Mouse (Mus musculus) hindbrain, embryonic 16.5 days (tissue): ENCODE results near the gene 2310022B05Rik. TPM values are rescaled to one million over a fixed set of nuclear protein-coding genes. Genes with fewer than 3 reads are reported as not detected.
A peak's percentile ranks its signal among the peaks of the same experiment; 100 is the strongest.

Experiments used
- ATAC-seq: fragments of 200-750 bp; cut with Nextera tagmentation; 2 replicates; pipeline ENCODE4 v1.8.0; 2017; ENCODE audit warnings: moderate TSS enrichment, moderate library complexity
- H3K27ac ChIP-seq: fragments of 300-500 bp; sonication (generic); 2 replicates; pipeline ENCODE4 v1.5.1; 2014; ENCODE audit warnings: low read depth, mild to moderate bottlenecking, control low read depth, low read length, moderate library complexity
- H3K27me3 ChIP-seq: fragments of 300-500 bp; sonication (generic); replicated peaks from 2 replicates; pipeline ENCODE4 v1.6.1; 2014; ENCODE audit warnings: low read length; ENCODE audit not compliant: control insufficient read depth, insufficient read depth
- H3K36me3 ChIP-seq: fragments of 300-500 bp; sonication (generic); 2 replicates; pipeline ENCODE4 v1.6.1; 2014; ENCODE audit warnings: mild to moderate bottlenecking, low read length, moderate library complexity, mixed read lengths; ENCODE audit not compliant: control insufficient read depth, insufficient read depth
- H3K4me1 ChIP-seq: fragments of 300-500 bp; sonication (generic); 2 replicates; pipeline ENCODE4 v1.6.1; 2014; ENCODE audit warnings: low read depth, low read length; ENCODE audit not compliant: control insufficient read depth, insufficient read depth
- H3K4me2 ChIP-seq: fragments of 300-500 bp; sonication (generic); 2 replicates; pipeline ENCODE4 v1.6.1; 2014; ENCODE audit warnings: mild to moderate bottlenecking, low read length, control low read depth, moderate library complexity
- H3K4me3 ChIP-seq: fragments of 300-500 bp; sonication (generic); 2 replicates; pipeline ENCODE4 v1.5.1; 2014; ENCODE audit warnings: mild to moderate bottlenecking, low read length, control low read depth, moderate library complexity
- H3K9ac ChIP-seq: fragments of 300-500 bp; sonication (generic); 2 replicates; pipeline ENCODE4 v1.6.1; 2014; ENCODE audit warnings: low read depth, mild to moderate bottlenecking, control low read depth, low read length, moderate library complexity
- H3K9me3 ChIP-seq: fragments of 300-500 bp; sonication (generic); 2 replicates; pipeline ENCODE4 v1.6.1; 2014; ENCODE audit warnings: mild to moderate bottlenecking, low read length, moderate library complexity; ENCODE audit not compliant: control insufficient read depth
- WGBS: fragments of 180-500 bp; shearing (Covaris S2); extraction: QIAGEN DNeasy Blood & Tissue Kit; methylation state at CpG from one replicate; pipeline ENCODE4 v1.1.7; 2014; 5-methylcytosine and 5-hydroxymethylcytosine counted together
- polyA plus RNA-seq: library from polyadenylated mRNA; unstranded; fragments of >200 nt; fragmentation: Nextera tagmentation; extraction: Ambion mirVana; gene quantifications from 2 replicates; pipeline ENCODE4 v1.2.1, GENCODE M21; 2015

2310022B05Rik gene
- polyA plus RNA-seq, 1 experiment from 2014 or later: 17.0 TPM

DNA sequence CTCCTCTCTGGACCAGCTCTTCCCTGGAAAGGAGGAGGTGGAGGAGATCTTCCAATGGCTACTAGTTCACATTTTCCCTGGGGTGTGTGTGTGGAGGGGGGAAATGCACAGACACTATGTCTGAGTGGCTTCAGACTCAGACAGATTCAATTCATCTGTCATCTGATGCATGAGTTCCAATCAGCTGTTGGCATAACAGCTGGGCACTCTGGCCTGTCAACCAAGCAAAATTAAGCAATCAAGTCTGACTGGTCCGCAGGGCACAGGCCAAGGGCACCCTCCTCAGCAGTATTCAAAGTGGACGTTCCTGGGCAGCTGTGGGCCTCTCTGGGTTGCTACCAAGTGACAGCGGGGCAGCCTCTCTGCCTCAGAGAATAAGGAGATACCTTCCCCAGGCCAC is 5.6 kb upstream of the 2310022B05Rik start:
- Histone ChIP-seq H3K36me3 (no peaks in the 10 kb centered on the region), H3K4me2 (no peak overlapping the region), H3K27me3 (no peaks in the 10 kb centered on the region), H3K4me3 (no peak overlapping the region), H3K27ac (no peak overlapping the region), H3K4me1 (peaks cover under 1% of the 10 kb centered on the region; the same call in 1 of the 2 replicates), H3K9me3 (no peaks in the 10 kb centered on the region), H3K9ac (no peak overlapping the region)
- peak; percentile 29; the same call in 1 of the 2 replicates for ATAC-seq
- WGBS: 66% methylated on average over 3 of the region's 3 CpGs

DNA sequence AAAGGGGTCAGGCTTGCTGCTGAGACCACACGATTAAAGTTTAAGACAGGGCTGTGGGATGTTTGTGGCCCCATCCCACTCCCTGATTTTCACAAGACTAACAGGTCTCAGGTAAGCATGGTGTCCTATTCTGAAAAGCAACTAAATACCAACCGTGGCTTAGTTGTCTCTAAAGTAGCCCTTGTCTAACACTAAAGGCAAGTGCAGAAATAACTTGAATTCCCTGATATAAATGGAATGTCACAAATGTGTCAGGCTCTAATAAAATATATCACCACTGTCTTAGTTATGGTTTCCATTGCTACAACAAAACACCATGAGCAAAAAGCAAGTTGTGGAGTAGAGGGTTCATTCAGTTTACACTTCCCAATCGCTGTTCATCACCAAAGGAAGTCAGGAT is 1.2 kb upstream of the 2310022B05Rik start:
- H3K27me3 ChIP-seq: no peaks in the 10 kb centered on the region
- no peak overlapping the region for H3K4me2 ChIP-seq
- no peaks in the 10 kb centered on the region for H3K9me3 ChIP-seq
- no peak overlapping the region for H3K9ac ChIP-seq
- H3K27ac ChIP-seq: 0 out of 2 replicates have a peak overlapping the region, but pooled peaks have one; percentile 6
- no peak overlapping the region for H3K4me3 ChIP-seq
- 81% methylated on average over 3 of the region's 3 CpGs for WGBS
- H3K36me3 ChIP-seq: no peaks in the 10 kb centered on the region
- no peak for ATAC-seq
- H3K4me1 ChIP-seq: peaks cover 34% of the 10 kb centered on the region

DNA sequence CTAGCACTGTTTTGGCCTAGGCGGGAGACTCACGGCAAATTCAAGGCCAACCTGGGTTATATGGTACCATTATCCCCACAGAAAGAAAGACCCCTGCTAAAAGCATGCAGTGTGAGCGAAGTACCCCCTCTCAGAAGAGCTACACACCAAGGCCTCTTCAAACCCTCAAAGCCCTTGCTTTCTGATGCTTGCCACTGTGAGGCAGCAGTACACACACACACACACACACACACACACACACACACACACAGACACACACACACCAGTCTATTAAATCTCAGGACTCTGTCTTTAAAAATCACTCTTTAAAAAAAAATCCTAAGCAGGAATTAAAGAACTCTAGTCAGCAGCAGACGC is 683 bp upstream of the 2310022B05Rik start:
- H3K9me3 ChIP-seq: no peaks in the 10 kb centered on the region
- H3K9ac ChIP-seq: peak overlapping the region; percentile 93
- H3K4me2 ChIP-seq: peak overlapping the region; percentile 90
- no peaks in the 10 kb centered on the region for H3K27me3 ChIP-seq
- H3K4me3 ChIP-seq: peak overlapping the region; percentile 96
- H3K27ac ChIP-seq: peak overlapping the region; percentile 92
- ATAC-seq: no peak; the same call in 1 of the 2 replicates
- H3K4me1 ChIP-seq: peaks cover 35% of the 10 kb centered on the region
- 42% methylated on average over 4 of the region's 4 CpGs for WGBS
- H3K36me3 ChIP-seq: no peaks in the 10 kb centered on the region

DNA sequence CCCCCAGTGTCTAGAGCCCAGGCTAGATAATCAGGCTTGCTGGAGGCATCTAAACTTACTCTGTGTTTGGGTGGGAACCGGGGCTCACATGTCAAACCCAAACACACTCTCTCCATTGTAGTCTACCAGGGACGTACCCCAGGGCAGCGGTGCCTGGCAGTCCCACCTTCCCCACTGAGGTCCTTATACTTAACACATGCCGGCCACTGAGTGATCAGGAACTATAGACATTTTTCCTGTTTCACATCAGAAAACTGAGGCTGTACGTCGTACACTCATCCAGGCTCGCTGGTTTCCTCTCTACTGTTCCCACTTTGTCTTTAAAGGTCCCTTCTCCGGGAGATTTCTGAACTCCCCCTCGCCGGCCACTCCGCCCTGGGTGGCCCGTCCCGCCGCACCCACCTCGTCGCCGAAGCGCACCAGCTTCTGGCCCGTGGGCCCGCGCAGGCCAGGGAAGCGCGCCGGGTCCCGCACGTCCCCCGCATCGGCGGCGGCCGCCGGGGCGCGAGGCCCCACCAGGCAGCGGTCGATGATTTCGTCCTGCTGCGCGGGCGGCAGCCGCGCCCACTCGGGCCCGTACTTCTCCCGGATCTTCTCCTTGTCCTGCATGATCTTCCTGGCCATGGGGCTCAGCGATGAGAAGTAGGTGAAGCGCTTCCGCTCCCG is 590 bp downstream of the 2310022B05Rik start:
- H3K27me3 ChIP-seq: no peaks in the 10 kb centered on the region
- H3K9ac ChIP-seq: peak overlapping the region; percentile 93
- H3K4me3 ChIP-seq: peak overlapping the region; percentile 96
- H3K4me2 ChIP-seq: peak overlapping the region; percentile 90
- peak; percentile 37; the same call in 1 of the 2 replicates for ATAC-seq
- peak overlapping the region; percentile 92 for H3K27ac ChIP-seq
- no peaks in the 10 kb centered on the region for H3K36me3 ChIP-seq
- under 1% methylated on average over 37 of the region's 49 CpGs for WGBS
- H3K9me3 ChIP-seq: no peaks in the 10 kb centered on the region
- H3K4me1 ChIP-seq: peaks cover 46% of the 10 kb centered on the region

DNA sequence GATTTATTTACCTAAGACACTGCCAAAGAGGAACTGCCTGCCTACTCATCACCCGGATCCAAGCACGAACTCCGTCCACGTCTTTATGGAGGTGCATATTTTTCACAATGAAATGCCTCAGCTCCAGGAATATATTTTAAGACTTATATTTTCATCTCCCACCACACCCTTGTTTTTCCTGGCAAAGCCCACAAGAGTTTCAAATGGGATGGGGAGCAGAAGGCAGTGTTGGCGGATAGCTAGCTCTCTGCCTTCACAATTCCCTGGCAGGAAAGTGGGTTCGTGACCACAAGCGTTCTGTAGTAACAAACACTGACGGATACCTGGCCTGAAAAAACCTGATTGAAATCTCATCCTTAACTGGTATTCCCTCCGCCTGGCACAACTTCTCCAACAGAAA is 1.4 kb downstream of the 2310022B05Rik start:
- 35% methylated on average over 9 of the region's 9 CpGs for WGBS
- Histone ChIP-seq H3K9ac (peak overlapping the region; percentile 93), H3K4me2 (peak overlapping the region; percentile 90), H3K9me3 (no peaks in the 10 kb centered on the region), H3K27me3 (no peaks in the 10 kb centered on the region), H3K36me3 (no peaks in the 10 kb centered on the region), H3K4me3 (peak overlapping the region; percentile 96), H3K4me1 (peaks cover 46% of the 10 kb centered on the region), H3K27ac (no peak overlapping the region)
- ATAC-seq: no peak

DNA sequence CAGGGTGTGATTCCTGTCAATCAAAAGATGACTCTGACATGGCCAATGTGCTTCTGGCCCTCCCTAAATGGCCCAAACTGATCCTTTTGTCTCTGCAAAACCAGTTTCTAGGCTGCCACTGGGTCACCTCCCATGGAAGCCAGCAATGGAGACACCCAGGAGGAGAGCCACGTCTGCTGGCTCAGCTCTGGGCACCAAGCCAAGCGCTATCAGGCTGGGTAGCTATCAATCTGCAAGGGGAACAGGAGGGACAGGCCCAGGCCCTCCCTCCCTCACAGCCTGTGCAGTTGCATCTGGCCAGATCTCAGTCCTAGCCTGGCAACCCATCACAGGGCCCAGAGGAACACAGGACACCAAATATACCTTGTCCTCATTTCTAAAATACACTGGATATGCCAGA is 4.8 kb downstream of the 2310022B05Rik start:
- peak; percentile 32; the same call in 1 of the 2 replicates for ATAC-seq
- Histone ChIP-seq H3K4me3 (no peak overlapping the region), H3K27me3 (no peaks in the 10 kb centered on the region), H3K9ac (no peak overlapping the region), H3K4me2 (peak overlapping the region; percentile 19; the same call in 1 of the 2 replicates), H3K36me3 (no peaks in the 10 kb centered on the region), H3K4me1 (peaks cover 52% of the 10 kb centered on the region), H3K9me3 (no peaks in the 10 kb centered on the region), H3K27ac (no peak overlapping the region)
- WGBS: 32% methylated on average over 2 of the region's 2 CpGs

DNA sequence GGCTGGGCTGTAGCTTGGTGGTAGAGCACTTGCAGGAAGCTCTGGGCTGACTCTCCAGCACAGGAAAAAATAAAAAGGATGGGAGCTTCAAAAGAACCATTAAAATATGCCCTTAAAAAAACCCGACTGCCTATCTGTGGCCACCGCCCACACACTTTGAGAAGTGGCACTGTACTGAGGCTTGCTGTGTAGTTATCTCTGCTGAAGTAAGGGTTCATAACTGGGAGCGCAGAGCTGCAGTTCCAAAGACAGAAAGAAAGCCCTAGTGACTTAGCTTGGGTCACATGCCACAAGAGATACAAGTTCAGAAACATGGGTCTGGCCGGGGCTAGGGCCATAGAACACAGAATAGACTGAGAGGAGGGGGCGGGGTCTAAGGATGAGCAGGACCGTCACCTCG is 5.2 kb downstream of the 2310022B05Rik start:
- Histone ChIP-seq H3K4me3 (no peak overlapping the region), H3K4me2 (no peak overlapping the region), H3K36me3 (no peaks in the 10 kb centered on the region), H3K27ac (no peak overlapping the region), H3K4me1 (peaks cover 53% of the 10 kb centered on the region), H3K9me3 (no peaks in the 10 kb centered on the region), H3K27me3 (no peaks in the 10 kb centered on the region), H3K9ac (no peak overlapping the region)
- no peak for ATAC-seq
- WGBS: 73% methylated on average over 7 of the region's 7 CpGs

DNA sequence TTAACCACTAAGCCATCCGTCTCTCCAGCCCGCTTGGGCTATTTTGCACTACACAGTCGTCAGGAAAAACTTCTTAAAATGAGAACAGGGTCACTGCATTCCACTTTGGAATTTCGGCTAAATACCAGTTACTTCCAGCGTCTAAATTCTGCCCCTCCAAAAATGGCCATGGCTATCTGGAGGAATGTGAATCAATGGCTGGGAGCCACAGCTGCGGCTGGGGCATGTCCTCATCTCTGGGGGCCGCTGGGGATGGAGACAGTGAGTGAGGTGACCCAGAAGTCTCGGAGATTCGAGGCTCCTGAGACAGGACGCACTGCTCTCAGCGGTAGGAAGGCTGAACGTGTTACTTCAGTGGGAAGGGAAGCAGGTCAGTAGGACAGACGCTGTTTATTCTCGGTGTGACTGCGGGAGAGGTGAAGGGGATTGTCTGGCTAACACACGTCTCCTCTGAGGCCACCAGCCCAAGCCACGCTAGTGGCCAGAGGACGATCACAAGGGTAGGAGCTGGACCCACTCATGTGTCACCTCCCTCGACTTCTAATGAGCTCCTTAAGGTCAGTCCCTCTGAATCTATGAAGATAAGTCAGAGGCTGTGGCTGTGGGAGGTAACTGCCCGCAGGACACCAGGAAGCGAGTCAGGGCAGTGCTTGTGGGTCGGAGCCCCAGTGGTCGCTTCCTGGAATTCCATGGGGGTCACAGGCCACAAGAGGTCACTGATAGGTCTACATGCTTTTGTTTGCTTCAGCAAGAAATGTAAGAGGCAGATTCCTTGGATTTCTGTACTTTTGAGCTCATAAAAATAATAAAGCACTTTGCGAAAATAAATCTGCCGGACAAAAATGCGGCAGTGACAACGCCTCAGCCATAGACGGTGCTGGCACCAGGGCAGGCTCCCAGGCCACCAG is 9.3 kb downstream of the 2310022B05Rik start:
- Histone ChIP-seq H3K27me3 (no peaks in the 10 kb centered on the region), H3K4me2 (no peak overlapping the region), H3K9me3 (no peaks in the 10 kb centered on the region), H3K27ac (peak overlapping the region; percentile 29; the same call in 1 of the 2 replicates), H3K9ac (no peak overlapping the region), H3K36me3 (peaks cover 3% of the 10 kb centered on the region; the same call in 1 of the 2 replicates), H3K4me1 (peaks cover 30% of the 10 kb centered on the region), H3K4me3 (no peak overlapping the region)
- ATAC-seq: no peak
- 66% methylated on average over 28 of the region's 28 CpGs for WGBS

DNA sequence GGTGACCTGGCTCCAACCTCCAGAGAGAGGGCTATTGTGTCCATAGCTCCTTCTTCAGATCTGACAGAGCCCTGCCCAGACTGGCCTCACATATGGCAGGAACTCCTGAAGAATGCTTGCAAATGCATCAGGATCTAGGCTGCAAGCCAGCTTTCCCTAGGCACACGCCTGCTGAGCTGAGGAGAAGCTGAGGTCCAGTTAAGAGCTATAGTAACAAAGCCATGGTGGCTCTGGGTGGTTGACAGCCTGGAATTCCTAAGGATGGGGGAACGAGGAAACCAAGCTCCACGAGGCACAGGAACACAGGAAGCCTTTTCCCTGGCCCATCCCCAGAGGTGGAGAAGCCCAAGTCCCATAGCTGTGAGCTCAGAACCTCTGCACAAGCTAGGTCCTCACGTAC is 10.6 kb downstream of the 2310022B05Rik start:
- peak; percentile 51; the same call in 1 of the 2 replicates for ATAC-seq
- 29% methylated on average over 4 of the region's 4 CpGs for WGBS

More for the DNA sequence above, 10.6 kb downstream of the 2310022B05Rik start:
- Histone ChIP-seq H3K4me1 (peaks cover 22% of the 10 kb centered on the region), H3K27me3 (no peaks in the 10 kb centered on the region), H3K4me3 (no peak overlapping the region), H3K27ac (peak overlapping the region; percentile 51), H3K9me3 (no peaks in the 10 kb centered on the region), H3K4me2 (no peak overlapping the region), H3K36me3 (peaks cover 3% of the 10 kb centered on the region; the same call in 1 of the 2 replicates), H3K9ac (no peak overlapping the region)
